Mouse (Mus musculus): ENCODE measurements around the gene Sash1. TPM values are rescaled to one million over a fixed set of nuclear protein-coding genes. Genes with fewer than 3 reads are reported as not detected.

The Sash1 gene
- total RNA-seq, 2 experiments from 2014 or later: 53.8 to 63.6 TPM

- intact Hi-C loops (cut with DNase I): no loop called here
Measured at GRCm38 (mm10) chr10:8804292-8804691, 81.6 kb downstream of the Sash1 start.

GRCm38 (mm10) chr10:8801719-8802347 lies 84.0 kb downstream of the Sash1 start:
- intact Hi-C loops (cut with DNase I): no loop called here

More at GRCm38 (mm10) chr10:8804292-8804691, 81.6 kb downstream of the Sash1 start:
- DNase-seq: peak; percentile 55 to 56

GRCm38 (mm10) chr10:8801139-8801613 lies 84.7 kb downstream of the Sash1 start:
- intact Hi-C loops (cut with DNase I): no loop called here
- no peak for DNase-seq

More at GRCm38 (mm10) chr10:8801719-8802347, 84.0 kb downstream of the Sash1 start:
- no peak for DNase-seq

GRCm38 (mm10) chr10:8797826-8798225 lies 88.0 kb downstream of the Sash1 start:
- DNase-seq: no peak
- intact Hi-C loops (cut with DNase I): loop anchor here (10.0 kb wide), 1 partner anchor 957 kb away; no protein-coding TSS in a partner anchor

GRCm38 (mm10) chr10:8795336-8795735 lies 90.5 kb downstream of the Sash1 start:
- intact Hi-C loops (cut with DNase I): loop anchor here (10.0 kb wide), 1 partner anchor 959 kb away; no protein-coding TSS in a partner anchor

GRCm38 (mm10) chr10:8792412-8792811 lies 93.5 kb downstream of the Sash1 start:
- intact Hi-C loops (cut with DNase I): loop anchor here (2.0 to 10.0 kb wide), 4 partner anchors 50 to 962 kb away; no protein-coding TSS in a partner anchor
- DNase-seq: peak; percentile 76 to 86

More at GRCm38 (mm10) chr10:8795336-8795735, 90.5 kb downstream of the Sash1 start:
- DNase-seq: peak; percentile 83 to 88

GRCm38 (mm10) chr10:8789096-8789495 lies 96.8 kb downstream of the Sash1 start:
- intact Hi-C loops (cut with DNase I): no loop called here
- no peak for DNase-seq

- DNase-seq: no peak
- intact Hi-C loops (cut with DNase I): no loop called here
Measured at GRCm38 (mm10) chr10:8787221-8787620, 98.6 kb downstream of the Sash1 start.

- no peak for DNase-seq
- intact Hi-C loops (cut with DNase I): no loop called here
Measured at GRCm38 (mm10) chr10:8785451-8786145, 100.3 kb downstream of the Sash1 start.

GRCm38 (mm10) chr10:8781876-8782372 lies 103.9 kb downstream of the Sash1 start:
- intact Hi-C loops (cut with DNase I): no loop called here

GRCm38 (mm10) chr10:8779842-8780241 lies 106.0 kb downstream of the Sash1 start:
- no peak for DNase-seq
- intact Hi-C loops (cut with DNase I): no loop called here

More at GRCm38 (mm10) chr10:8781876-8782372, 103.9 kb downstream of the Sash1 start:
- no peak for DNase-seq

GRCm38 (mm10) chr10:8778845-8779244 lies 107.0 kb downstream of the Sash1 start:
- intact Hi-C loops (cut with DNase I): no loop called here
- DNase-seq: no peak

- no peak for DNase-seq
- intact Hi-C loops (cut with DNase I): no loop called here
Measured at GRCm38 (mm10) chr10:8777552-8778253, 108.2 kb downstream of the Sash1 start.

- DNase-seq: no peak
- intact Hi-C loops (cut with DNase I): no loop called here
Measured at GRCm38 (mm10) chr10:8776791-8777190, 109.1 kb downstream of the Sash1 start.

GRCm38 (mm10) chr10:8775794-8776193 lies 110.1 kb downstream of the Sash1 start:
- intact Hi-C loops (cut with DNase I): no loop called here
- DNase-seq: peak in 1 of 2 experiments; percentile 35

GRCm38 (mm10) chr10:8772464-8773209 lies 113.2 kb downstream of the Sash1 start:
- intact Hi-C loops (cut with DNase I): no loop called here
- DNase-seq: peak; percentile 76 to 80

- DNase-seq: no peak
- intact Hi-C loops (cut with DNase I): no loop called here
Measured at GRCm38 (mm10) chr10:8770931-8771653, 114.8 kb downstream of the Sash1 start.

GRCm38 (mm10) chr10:8768654-8769053 lies 117.2 kb downstream of the Sash1 start:
- intact Hi-C loops (cut with DNase I): no loop called here
- DNase-seq: peak; percentile 55 to 58

GRCm38 (mm10) chr10:8767381-8767780 lies 118.5 kb downstream of the Sash1 start:
- intact Hi-C loops (cut with DNase I): no loop called here
- peak in 1 of 2 experiments; percentile 39 for DNase-seq

Measured in heart, postnatal 10 days (tissue).